Mouse (Mus musculus) bone marrow, adult 2 months (tissue): ENCODE measurements around the gene Map10. TPM values are rescaled to one million over a fixed set of nuclear protein-coding genes. Genes with fewer than 3 reads are reported as not detected.

Experiments
- H3K27ac ChIP-seq: fragments of 200-500 bp; 2 replicates; pipeline ENCODE4 v1.5.1; 2012; ENCODE audit warnings: low read depth, mild to moderate bottlenecking, control low read depth, inconsistent platforms, low read length; ENCODE audit not compliant: control insufficient read depth, poor library complexity, insufficient read depth
- H3K4me1 ChIP-seq: fragments of 200-500 bp; 2 replicates; pipeline ENCODE4 v1.6.1; 2011; ENCODE audit warnings: low read length; ENCODE audit not compliant: control insufficient read depth, insufficient read depth
- H3K4me3 ChIP-seq: fragments of 200-500 bp; replicated peaks from 2 replicates; pipeline ENCODE3; 2011; ENCODE audit warnings: mild to moderate bottlenecking, low read depth, low read length, control low read depth; ENCODE audit not compliant: control insufficient read depth
- CTCF ChIP-seq: fragments of 200-500 bp; IDR thresholded peaks from 2 replicates; pipeline ENCODE4 v1.5.1; 2011; ENCODE audit warnings: low read length, control low read depth; ENCODE audit not compliant: control insufficient read depth, insufficient read depth
- POLR2A ChIP-seq: fragments of 200-500 bp; IDR thresholded peaks from 2 replicates; pipeline ENCODE4 v1.6.1; 2011; ENCODE audit warnings: low read depth, mild to moderate bottlenecking, control low read depth, low read length, borderline replicate concordance; ENCODE audit not compliant: control insufficient read depth
- WGBS: fragments of 180-500 bp; shearing (Covaris S2); methylation state at CpG from one replicate; pipeline ENCODE4 v1.1.7; 2018; 5-methylcytosine and 5-hydroxymethylcytosine counted together
- polyA plus RNA-seq: library from polyadenylated mRNA; stranded (reverse); fragments of >200 nt; gene quantifications from 2 replicates; pipeline ENCODE4 v1.2.4, GENCODE M21; 2011; ENCODE audit warnings: low replicate concordance; ENCODE audit not compliant: missing spikeins, insufficient read depth, insufficient read length

Map10 gene
- 0.36 and 0.42 TPM in 2 replicates for polyA plus RNA-seq

- Histone ChIP-seq H3K4me3 (peak within 1 kb of the TSS; percentile 58), H3K4me1 (no peaks in the 10 kb centered on the region; the same call in 1 of the 2 replicates), H3K27ac (peak within 1 kb of the TSS; percentile 19; the same call in 1 of the 2 replicates)
- TF ChIP-seq CTCF = no peak
- WGBS = 5% methylated on average over 62 of the region's 62 CpGs
Measured at GRCm38 (mm10) chr8:125669700-125670195, at the start of gene Map10. Gene Map10, plus strand, starts transcription at chr8:125669818.

- Histone ChIP-seq H3K4me1 (peaks cover 3% of the 10 kb centered on the region), H3K4me3 (no peak overlapping the region), H3K27ac (no peak overlapping the region)
- 64% methylated on average over 4 of the region's 4 CpGs for WGBS
- TF ChIP-seq CTCF (no peak), POLR2A (no peak)
Measured at GRCm38 (mm10) chr8:125620301-125620700, 49.3 kb upstream of the Map10 start.

GRCm38 (mm10) chr8:125624287-125624686 is 45.3 kb upstream of the Map10 start:
- 75% methylated on average over 8 of the region's 8 CpGs for WGBS
- H3K4me3 ChIP-seq = no peak overlapping the region

GRCm38 (mm10) chr8:125626381-125626780 is 43.2 kb upstream of the Map10 start:
- H3K4me3 ChIP-seq = no peak overlapping the region
- TF ChIP-seq POLR2A = no peak
- no peak for TF ChIP-seq CTCF
- H3K4me1 ChIP-seq = peaks cover 1% of the 10 kb centered on the region; the same call in 1 of the 2 replicates
- H3K27ac ChIP-seq = no peak overlapping the region
- WGBS = 85% methylated on average over 8 of the region's 8 CpGs

More at GRCm38 (mm10) chr8:125624287-125624686, 45.3 kb upstream of the Map10 start:
- peaks cover 5% of the 10 kb centered on the region for H3K4me1 ChIP-seq
- no peak for TF ChIP-seq CTCF
- no peak overlapping the region for H3K27ac ChIP-seq

GRCm38 (mm10) chr8:125628834-125629233 is 40.8 kb upstream of the Map10 start:
- Histone ChIP-seq H3K27ac (no peak overlapping the region), H3K4me1 (peaks cover 1% of the 10 kb centered on the region; the same call in 1 of the 2 replicates), H3K4me3 (no peak overlapping the region)
- TF ChIP-seq POLR2A = no peak
- no peak for TF ChIP-seq CTCF
- 93% methylated on average over 1 of the region's 1 CpGs for WGBS

- Histone ChIP-seq H3K4me1 (no peaks in the 10 kb centered on the region), H3K4me3 (no peak overlapping the region), H3K27ac (no peak overlapping the region)
- 75% methylated on average over 6 of the region's 6 CpGs for WGBS
- TF ChIP-seq POLR2A (no peak), CTCF (no peak)
Measured at GRCm38 (mm10) chr8:125638411-125639058, 31.1 kb upstream of the Map10 start.

GRCm38 (mm10) chr8:125639631-125640030 is 30.0 kb upstream of the Map10 start:
- TF ChIP-seq POLR2A = no peak
- no peak for TF ChIP-seq CTCF
- no peak overlapping the region for H3K4me3 ChIP-seq
- H3K4me1 ChIP-seq = no peaks in the 10 kb centered on the region
- no peak overlapping the region for H3K27ac ChIP-seq
- 78% methylated on average over 2 of the region's 2 CpGs for WGBS

- Histone ChIP-seq H3K4me1 (no peaks in the 10 kb centered on the region), H3K4me3 (no peak overlapping the region), H3K27ac (no peak overlapping the region)
- TF ChIP-seq POLR2A (no peak), CTCF (no peak)
- 65% methylated on average over 5 of the region's 5 CpGs for WGBS
Measured at GRCm38 (mm10) chr8:125640766-125641165, 28.9 kb upstream of the Map10 start.

- no peaks in the 10 kb centered on the region for H3K4me1 ChIP-seq
- no peak overlapping the region for H3K4me3 ChIP-seq
- TF ChIP-seq CTCF (no peak), POLR2A (no peak)
- H3K27ac ChIP-seq = no peak overlapping the region
- WGBS = 16% methylated on average over 6 of the region's 6 CpGs
Measured at GRCm38 (mm10) chr8:125641808-125642207, 27.8 kb upstream of the Map10 start.
